Mouse (Mus musculus) NIH3T3 (cell line): Measurements from ENCODE around the gene Cfdp1.

Experiments used
- DNase-seq: peaks from one replicate; pipeline ENCODE4 v3.0.0-alpha.2; 2012; ENCODE audit warnings: low read depth

Gene Cfdp1

DNA sequence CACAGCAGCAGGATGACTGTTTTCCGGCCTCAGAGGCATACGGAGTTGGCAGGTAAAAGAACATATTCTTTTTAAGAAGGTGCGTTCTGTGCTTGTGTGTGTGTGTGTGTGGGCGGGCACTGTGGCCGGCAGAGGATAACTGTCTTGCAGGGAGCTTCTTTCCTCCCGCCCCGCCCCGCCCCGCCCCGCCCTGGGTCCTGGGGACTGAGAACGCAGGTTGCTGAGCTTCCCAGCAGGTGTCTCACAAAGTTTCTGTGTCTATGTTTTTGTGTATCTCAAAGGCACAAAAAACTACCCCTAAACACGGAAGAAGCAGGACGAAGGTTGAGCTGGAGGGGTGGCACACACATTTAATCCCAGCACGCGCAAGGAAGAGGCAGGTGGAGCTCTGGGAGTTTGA is 84.8 kb downstream of the Cfdp1 start:
- no peak for DNase-seq

DNA sequence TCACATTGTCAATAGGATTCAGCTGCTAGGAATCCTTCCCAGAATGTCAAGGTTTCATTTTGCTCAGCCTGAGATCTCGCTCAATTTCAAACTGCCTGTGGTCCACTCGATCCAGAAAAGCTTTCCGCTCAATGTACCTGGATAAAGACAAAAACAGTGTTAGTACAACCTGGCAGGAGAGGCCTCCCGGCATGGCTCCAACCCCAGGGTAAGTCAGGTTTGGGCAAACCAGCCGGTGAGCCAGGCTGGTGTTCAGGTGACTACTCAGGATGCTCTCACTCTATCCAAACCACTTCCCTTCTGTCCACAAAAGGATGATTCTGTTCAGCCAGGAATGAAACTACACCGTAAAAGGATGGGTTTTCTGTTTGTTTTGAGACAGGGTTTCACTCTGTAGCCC is 85.4 kb downstream of the Cfdp1 start:
- DNase-seq: no peak

DNA sequence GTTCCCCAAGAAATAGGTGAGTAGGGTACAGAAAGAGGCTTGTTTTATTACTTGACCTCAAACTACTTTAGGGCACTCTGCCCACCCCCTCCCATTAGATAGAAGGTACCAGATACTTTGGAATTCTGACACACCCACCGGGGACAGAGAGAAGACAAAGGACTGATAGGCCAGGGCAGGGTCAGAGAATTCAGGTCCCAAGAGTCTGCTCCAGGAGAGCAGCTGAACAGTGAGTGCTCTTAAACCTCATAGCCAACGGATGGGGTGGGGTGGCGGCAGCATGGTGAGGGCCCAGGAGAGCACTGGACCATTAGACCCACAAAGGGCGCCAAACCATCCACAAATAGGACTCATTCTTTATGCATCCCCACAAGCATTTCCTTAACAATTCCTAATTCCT is 88.5 kb downstream of the Cfdp1 start:
- DNase-seq: no peak

DNA sequence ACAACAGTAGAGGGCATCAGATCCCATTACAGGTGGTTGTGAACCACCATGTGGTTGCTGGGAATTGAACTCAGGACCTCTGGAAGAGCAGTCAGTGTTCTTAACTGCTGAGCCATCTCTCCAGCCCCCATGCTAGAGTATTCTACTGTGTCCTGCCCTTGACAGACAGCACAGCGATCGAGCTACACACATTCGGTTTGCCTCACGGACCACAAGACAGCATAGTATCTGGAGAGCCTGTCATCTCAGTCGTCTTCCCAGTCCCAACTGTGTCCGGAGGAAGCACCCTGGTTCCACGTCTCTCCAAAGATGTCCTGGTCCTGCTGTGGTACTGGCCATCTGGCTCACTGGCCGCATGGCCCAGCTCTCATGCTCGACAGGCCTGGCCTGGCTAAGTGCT is 89.0 kb downstream of the Cfdp1 start:
- DNase-seq: no peak

DNA sequence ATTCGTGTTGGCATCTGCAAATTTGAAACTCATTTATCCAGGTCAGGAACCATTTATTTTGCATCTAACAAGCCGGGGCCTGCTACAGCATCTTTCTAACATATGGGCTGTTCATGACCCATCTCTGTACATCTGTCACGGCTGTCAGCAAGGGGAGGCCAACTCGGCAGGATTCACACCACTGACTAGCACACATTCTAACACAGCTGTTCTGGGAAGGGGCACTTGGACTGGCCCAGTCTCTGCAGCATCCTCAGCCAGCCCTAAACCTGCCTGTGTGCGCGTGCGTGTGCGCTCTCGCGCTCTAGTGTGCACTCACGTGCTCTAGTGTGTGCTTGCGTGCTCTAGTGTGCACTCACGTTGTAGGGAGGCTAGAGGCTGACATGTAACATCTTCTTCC is 93.4 kb downstream of the Cfdp1 start:
- no peak for DNase-seq

DNA sequence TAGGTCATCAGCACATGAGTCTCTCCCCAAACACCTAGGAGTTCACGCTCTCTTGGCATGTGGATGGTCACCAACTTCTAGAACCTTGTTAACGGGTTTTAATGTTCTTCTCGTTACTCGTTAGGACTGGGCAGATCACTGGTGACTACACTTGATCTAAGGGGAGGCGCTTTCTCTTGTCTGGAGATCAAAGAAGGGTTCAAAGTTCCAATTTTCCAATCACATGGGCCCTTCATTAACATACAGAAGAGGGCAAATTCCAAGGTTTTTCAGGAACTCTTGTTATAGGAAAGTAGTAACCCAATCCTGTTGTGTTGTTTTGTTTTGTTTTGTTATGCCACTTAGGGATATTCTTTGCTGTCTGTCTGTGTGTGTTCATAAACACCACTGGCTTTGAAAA is 95.3 kb downstream of the Cfdp1 start:
- no peak for DNase-seq

DNA sequence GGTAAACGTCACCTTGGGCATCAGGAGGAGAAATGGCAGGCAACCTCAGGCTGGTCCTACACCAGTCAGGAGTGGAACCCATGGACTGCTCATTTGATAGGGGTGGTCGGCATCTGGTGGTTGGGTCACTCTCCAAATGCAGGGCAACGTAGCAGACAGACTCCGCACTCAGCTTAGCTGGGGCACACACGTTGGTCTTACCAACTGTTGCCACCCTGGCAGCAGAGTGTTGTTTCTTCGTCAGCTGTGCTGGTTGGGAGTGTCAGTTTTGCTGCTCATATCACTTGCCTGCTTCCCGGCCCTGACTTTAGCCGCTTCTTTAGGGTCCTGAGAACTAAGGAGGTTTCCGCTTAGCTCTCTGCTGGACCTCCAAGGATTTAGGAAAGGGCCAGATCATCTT is 96.5 kb downstream of the Cfdp1 start:
- no peak for DNase-seq

DNA sequence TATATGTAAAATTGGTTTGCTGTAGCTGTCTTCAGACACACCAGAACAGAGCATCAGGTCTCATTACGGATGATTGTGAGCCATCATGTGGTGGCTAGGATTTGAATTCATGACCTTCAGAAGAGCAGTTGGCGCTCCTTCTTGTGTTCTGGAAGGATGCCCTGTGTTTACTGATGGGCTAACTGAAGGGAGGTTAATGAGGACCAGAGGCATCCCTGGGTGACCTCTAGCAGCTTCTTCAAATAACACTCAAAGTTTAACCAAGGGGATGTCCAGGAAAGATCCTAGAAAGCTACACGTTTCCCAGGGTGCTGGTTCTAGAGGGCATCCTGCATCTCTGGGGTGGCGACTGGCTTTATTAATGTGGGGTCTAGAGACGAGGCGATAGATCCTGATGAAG is 99.4 kb downstream of the Cfdp1 start:
- DNase-seq: no peak

DNA sequence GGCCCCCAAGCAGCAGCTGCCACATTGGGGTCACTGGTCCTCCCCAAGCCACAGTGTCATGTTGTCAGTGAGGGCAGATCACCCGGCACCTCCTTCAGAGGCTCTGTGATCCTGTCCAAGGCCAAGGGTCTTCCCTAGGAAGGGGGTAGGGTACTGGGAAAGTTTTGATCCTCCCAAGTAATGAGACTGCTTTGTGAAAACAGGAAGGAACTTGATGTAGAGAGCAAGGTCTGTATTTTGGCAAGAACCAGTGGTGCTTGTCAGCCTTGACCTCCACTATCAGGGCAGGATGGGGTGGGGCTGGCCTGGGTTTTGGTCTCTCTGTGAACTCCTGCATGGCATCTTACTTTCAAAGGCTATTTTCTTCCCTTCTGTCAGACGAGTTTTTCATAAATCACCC is 100.0 kb downstream of the Cfdp1 start:
- DNase-seq: no peak

DNA sequence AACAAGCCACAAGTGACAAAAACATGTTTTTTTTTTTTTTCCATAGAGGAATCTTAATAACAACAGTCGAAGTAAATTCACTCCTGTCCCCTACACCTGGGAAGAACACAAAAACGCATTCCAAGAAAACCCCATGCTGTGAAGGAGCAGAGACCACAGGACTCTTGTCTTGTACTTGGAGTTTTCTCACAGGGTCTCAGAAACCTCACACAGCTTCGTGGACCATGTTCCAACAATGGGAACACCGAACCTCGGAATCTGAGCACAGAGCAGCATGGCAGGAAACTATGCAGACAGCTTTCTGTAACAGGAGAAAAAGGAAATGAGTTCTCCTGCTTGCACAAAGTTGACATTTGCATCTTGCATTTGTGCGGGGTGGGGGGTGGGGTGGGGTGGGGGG is 105.3 kb downstream of the Cfdp1 start:
- no peak for DNase-seq

DNA sequence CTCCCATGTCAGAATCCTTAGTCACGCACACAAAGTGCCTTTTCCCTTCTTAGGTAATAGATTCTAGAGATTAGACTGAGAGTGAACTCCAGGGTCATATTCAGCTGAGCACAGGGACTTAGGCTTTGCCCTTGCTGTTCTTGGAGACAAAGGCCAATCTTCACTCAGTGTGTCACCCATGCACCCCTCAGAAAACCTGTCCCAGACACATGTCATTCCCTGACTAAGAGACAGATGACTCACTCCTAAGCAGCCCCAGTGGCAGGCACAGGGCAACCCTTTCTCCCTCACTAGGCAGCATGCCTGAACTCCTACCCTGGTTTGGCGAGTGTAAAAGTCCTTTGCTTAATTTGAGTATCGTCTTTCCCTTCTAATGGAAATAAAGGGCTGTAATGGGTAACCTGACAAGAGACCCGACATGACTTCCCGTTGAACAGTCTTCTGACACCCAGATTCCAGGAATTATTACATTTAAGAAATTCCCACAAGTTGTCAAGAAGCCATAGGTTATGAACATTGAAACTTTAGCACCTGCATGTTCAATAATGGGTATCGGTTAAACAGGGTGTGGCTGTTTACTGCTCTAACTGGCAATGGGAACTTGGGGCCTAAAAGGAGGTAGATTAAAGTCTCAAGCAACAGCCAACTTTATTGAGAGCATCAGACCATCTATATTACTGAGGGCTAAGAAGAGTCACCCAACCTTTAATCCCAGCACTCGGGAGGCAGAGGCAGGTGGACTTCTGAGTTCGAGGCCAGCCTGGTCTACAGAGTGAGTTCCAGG is 106.0 kb downstream of the Cfdp1 start:
- peak; percentile 41 for DNase-seq

DNA sequence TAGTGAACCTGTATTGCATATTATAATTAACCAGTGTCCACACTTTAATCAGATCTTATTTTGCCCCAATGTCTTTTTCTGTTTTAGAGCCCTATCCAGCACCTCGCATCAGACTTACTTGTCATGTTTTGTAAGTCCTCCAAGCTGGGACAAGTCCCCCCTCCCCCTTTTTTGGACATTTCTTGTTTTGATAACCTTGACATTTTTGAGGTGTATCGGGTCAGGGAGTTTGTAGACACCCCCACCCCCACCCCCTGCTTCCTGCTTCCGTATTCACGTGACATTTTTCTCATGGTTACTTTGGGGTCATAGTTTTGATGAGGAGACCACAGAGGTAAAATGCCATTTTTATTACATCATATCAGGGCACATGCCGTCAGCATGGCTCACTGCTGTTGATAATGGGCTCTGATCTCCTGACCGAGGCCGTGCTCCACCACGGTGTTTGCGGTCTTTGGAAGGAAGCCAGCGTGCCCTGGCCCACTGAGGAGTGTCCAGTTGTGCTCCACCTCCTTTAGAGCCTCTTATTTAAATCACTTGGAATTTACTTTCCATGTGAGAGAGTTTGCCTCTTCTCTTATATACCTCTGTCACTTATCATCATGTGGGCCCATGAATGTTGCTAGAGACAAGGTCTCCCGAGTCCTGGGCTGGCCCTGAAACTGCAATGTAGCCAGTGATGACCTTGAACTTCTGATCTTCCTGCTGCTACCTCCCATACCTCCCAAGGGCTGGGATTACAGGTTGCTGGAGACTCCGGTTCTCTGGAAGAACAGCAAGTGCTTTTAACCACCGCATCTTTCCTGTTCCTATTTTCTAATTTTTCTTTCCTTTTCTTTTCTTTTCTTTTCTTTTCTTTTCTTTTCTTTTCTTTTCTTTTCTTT is 107.3 kb downstream of the Cfdp1 start:
- peak; percentile 72 for DNase-seq

DNA sequence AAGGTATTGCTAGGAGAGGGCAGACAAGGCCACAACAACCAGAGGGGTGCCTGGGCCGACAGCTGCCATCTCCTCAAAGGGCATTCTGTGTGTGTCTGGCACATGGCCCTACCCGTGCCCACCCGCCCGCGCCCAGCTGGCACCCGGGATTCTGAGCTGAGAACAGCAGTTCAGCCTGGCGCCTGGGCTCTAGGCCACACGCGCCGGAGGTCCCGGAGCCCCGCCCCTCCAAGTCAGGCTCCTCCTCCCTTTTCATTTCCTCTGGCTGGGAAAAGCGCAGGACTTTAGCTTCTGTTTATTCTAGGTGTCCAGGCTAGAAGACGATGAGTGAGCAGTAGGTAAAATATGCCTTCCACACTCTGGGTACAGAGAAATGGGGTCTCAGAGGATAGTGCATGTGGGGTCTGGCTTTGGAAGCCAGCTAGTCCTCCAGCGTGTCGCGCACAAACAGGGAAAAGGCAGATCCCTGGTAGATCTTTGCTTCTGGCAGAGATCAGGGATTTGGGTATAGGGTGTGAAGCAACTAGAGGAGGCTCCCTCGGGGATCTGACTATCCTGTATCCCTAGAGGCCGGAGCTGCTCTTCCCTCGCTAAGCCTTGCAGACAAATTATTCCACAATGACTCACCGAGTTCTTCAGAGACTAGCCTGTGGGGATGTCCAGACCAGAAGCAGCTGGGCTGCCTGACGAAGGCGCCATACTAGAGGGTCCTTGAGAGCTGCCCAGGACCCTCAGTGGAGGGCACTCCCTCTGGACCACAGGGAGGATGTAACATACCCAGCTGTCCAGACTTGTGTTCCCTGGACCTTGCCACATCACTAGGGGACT is 108.3 kb downstream of the Cfdp1 start:
- peak; percentile 87 for DNase-seq

DNA sequence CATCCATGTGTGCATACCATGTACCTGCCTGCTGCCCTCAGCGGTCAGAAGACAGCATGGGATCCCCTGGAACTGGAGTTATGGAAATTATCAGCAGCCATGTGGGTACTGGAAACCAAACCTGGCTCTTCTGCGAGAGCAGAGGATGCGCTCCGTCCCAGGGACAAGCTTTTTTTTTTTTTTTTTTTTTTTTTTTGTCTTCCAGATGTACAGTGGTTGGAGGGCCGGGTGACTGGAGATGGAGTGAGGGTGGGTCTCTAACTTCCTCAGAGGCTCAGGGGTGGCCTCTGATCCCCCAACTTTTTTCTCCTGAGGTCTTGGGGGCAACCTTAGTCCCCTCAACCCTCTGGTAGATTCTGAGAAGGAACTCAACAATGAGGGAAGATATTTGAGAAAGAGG is 109.0 kb downstream of the Cfdp1 start:
- no peak for DNase-seq

DNA sequence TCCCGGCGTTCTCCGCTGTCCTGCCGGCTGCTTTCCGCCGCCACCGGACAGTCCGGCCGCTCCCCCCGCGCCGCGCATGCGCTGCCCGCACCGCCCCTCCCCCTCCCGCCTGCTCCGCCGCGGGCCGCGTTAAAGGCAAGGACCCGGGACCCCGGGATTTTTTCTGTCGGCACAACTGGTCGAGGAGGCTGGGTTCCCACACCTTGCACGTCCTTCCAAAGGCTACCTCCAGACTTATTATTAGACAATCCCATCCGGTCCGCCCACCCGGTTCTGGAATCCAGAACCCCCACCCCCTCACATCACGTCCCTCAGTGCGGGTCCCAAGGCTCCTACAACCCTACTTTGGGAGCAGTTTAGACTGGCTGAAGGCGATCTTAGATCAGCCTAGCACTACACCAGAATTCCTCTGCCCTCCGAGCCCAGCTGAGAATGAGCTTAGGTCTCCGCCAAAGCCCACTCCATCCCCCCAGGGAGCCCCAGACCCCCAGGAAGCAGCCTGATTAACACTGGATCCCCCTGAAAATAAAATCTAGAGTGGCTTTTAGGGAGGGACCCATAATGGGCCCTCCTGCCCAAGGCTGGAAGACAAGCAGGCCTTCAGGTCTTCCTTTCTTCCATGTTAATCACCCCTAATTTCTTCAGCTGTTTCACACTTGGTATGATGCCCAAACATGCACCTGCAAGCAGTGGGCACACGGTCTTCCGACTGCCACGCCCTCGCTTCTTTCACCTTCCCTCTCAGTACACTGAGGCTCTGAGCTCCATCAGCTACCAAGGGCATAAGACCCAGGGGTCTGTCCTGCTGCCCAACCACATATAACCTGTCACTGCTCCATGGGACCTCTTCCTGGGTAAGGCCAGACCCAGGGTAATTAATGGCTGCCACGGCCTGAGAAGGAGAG is 110.0 kb downstream of the Cfdp1 start, which contains the start of gene Bcar1:
Bcar1 (minus strand) TSS at position 18 of the 905 bp plus-strand sequence.
- peak; percentile 87 for DNase-seq

DNA sequence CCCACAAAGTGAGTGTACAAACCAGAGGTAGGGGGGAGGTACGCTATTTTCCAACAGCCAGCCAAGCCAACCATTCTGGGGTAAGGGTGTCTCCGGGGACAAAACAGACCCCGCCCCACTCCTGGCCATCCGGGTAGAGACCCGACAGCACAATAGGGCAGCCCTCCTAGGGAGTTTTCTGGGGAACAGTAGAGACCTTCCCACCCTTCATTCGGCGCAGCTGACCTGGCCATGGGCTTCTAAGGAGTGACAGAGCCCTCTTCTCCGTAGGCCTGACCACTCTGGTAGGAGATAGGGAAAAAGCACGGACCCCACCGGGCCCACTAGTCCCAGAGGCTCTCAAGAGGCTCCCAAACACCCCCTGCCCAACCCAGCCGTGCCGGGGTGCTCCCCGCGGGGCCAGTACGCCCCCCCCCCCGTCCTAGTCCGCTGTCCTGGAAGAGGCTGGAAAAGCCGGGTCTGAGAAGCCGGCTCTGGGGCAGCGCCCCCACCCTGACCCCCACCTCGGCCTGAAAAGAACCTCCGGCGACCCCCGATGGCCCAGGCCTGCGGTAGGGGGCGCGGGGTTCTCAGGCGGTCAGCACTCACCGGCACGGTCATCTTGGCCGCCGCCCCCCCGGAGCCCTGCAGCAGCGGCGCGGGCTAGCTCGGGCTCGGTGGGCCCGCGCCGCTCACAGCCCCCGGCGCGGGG is 110.8 kb downstream of the Cfdp1 start:
- DNase-seq: peak; percentile 65

DNA sequence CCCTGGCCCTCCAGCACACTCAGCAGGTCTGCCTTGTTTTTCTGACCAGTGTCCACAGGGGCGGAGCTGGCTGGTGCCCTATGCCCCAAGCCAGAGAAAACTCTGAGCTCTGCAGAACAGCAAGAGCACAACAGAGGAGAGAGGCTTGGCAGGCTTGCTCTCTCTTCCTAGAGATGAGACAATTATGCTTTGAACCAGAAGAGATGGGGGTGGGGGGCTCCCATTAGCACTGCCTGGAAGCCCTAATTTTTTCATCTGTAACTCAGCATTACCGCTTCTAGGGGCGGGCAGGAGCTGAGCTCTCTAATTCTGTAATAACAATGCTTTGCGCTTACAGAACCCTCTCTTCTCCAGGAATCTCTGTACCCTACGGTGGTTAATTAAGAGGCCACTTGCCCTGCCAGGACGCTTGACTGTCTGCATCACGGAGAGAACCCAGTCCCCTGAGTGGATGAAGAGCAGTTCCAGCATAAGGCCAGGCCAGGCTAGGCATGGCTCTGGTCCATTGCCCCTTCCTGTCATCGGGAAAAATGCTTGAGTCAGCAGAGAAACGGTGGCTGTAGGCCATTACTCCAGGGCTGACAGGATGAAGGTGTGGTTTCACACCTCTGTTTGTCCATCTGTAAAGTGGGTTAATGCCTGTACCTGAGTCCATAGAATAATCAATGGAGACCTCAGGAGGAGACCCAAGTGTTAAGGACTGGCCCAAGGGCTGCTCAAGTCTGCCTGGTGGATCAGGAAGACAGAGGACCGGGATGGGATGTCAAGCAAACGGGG is 111.6 kb downstream of the Cfdp1 start:
- DNase-seq: peak; percentile 43

DNA sequence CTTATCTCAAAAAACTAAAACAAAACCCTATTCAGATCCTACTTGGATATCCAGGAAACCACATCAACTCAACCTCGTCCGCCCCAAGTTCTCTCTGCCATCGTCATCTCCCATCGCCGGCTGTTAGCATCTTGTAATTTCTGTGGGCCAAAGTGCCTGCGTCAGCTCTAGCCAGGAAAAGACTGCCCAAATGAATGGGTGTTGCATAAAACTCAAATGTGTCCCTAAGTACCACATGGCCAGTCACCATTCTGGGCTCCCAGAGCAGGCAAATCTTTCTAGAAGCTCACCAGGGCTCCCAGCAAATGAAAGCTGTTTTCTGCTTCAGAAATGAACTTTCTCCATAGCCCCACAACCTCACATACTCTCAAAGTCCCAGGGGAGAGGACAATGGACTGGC is 112.5 kb downstream of the Cfdp1 start:
- DNase-seq: no peak

DNA sequence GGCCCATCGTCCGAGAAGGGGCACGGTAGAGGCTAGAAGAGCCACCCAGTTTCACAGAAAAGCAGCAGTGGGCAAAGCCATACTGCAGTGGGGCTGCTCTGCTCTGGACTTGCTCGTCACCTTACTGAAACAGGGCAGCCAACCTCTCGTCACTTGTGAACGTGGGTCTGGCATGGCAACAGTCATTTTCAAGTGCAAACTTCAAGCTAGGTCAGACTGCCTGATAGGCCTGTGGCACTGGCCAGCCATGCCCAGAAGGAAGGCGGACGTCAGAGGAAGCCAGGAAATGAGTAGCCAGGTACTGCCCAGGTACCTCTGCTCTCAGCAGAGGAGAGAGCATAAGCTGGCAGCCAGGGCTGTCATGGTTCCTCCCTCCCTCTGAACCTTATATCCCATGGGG is 113.1 kb downstream of the Cfdp1 start:
- no peak for DNase-seq

DNA sequence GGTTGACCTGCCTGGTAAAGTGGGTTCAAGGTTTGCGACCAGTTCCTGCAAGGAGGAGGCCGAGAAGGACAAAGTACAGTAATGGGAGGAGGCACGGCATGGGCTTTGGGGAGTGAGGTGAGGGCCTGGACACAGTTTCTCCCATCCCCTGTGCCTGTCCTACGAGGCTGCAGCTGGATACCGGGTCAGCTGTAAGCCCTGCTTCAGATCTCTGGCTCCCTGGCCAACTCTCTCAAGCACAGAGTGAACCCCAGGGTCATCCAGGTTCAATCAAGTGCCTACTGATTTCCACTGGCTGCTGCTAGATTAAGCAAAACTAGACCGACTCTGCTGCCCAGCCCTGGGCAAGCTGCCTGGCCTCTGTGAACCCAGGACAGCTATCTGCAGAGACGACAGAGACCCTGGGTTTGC is 113.8 kb downstream of the Cfdp1 start:
- no peak for DNase-seq
